Mouse (Mus musculus) v-Abl transformed pro-B cells (cell line): Measurements from ENCODE around the gene Trex2.
"Not testable (repeated sequence)": the region's sequence is repeated elsewhere in the genome, so short reads cannot be mapped to it uniquely, and the experiment has no call there.

ENCODE experiments used
- in situ Hi-C, 2 experiments: fragments of 400-800 bp; cut with MboI; formaldehyde crosslinking; loops; one replicate each; pipeline ENCODE4 v1.15.1; 2025; ENCODE audit not compliant: unreplicated experiment in 2 of 2

Trex2 gene

DNA sequence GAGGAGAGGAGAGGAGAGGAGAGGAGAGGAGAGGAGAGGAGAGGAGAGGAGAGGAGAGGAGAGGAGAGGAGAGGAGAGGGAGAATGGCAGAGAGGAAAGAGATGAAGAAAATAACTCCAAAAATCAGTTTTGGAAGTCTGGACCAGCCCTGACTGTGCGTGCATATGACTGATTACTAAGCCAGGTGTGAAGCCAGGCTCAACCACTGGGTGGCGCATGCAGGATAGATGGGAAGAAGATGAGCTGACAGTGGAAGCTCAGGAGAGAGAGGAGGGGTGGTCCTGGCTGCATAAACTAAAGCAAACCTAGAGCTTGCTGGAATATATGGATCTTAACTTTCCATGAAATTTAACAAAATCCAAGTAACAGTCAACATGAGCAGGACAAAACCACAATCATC, 16.8 kb upstream of the Trex2 start:
- in situ Hi-C loops = loop anchor here (10.0 to 25.0 kb wide), 3 partner anchors 203 to 963 kb away; partner anchors contain the start of genes Pnck (in 1 of the 2) and Slc6a8 (in 1 of the 2)

DNA sequence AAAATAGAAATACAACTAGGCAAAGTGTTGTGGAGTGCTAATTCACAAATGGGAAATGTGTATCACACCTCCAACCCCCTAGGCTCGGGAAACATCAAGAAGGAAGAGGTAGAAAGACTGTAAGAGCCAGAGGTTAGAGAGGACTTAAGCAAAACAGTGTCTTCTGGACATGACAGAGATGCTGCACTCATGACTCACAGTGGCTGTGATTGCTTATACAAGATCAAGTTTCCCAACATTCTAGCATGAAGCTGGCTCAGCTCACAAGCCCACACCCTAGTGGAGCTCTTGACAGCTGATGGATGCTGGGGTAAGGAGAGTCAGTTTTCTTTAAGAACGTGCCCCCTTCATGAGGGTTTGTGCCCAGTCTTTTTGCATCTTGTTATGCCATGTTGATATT, 6.3 kb upstream of the Trex2 start:
- in situ Hi-C loops = loop anchor here (10.0 to 25.0 kb wide), 3 partner anchors 53 to 429 kb away; partner anchors contain the start of gene Pnma3 (in 1 of the 2)

DNA sequence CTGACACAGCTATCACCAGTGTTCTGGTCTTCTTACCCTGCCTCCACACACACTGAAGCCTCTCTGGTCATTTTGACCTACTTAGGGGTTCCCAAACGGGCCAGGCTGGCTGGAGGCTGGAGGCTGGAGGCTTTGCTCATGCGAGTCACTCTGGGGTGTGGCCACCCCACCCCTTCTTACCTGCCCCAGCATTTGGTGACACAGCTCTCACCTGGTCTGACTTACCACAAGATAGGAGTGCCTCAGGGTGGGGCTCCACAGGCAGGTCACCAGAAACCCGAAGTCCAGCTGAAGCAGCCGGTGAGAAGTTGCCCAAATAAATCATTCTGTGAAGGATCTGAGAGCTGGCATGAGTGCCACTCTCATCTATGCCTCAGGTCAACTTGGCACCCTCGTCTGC, 2.3 kb downstream of the Trex2 start:
- in situ Hi-C loops = loop anchor here (10.0 to 25.0 kb wide), 3 partner anchors 118 to 421 kb away; partner anchors contain the start of gene Pnma3 (in 1 of the 2)

DNA sequence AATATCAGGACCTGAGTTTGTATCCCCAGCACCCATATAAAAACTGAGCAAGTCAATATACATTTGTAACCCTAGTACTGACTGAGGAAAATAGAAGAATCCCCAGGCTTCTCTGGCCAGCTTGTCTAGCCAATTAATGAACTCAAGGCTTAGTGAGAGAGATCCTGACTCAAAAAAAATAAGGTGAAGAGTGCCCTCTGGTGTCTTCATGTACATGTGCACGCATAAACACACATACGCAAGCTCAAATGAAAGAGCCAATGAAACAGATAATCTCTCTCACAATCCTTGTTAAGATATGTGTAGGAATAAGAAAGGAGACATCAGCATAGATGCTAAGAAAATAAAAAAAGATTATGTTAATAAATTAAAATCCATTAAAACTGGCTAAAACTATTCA, 5.1 kb downstream of the Trex2 start:
- in situ Hi-C loops = loop anchor here (10.0 to 25.0 kb wide), 3 partner anchors 115 to 418 kb away; partner anchors contain the start of gene Pnma3 (in 1 of the 2)

DNA sequence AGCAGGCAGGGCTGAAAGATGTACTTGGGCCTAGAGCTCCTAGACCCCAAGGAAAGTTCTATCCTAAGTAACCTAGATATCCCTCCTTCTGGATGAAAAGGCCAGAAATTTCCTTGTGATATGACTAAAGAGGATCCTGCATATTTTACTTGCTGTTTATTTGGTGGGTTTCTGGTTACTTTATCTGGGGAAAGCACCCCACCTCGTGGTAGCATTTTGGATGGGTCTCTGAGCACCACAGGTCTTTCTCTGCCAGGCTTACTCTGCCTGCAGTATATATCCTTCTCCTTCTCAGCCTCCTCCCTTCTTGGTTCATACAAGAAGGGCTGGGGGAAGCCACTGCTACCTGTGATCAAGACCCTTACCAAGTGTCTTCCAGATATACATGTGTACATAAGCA, 22.4 kb downstream of the Trex2 start:
- in situ Hi-C loops = no loop called here

DNA sequence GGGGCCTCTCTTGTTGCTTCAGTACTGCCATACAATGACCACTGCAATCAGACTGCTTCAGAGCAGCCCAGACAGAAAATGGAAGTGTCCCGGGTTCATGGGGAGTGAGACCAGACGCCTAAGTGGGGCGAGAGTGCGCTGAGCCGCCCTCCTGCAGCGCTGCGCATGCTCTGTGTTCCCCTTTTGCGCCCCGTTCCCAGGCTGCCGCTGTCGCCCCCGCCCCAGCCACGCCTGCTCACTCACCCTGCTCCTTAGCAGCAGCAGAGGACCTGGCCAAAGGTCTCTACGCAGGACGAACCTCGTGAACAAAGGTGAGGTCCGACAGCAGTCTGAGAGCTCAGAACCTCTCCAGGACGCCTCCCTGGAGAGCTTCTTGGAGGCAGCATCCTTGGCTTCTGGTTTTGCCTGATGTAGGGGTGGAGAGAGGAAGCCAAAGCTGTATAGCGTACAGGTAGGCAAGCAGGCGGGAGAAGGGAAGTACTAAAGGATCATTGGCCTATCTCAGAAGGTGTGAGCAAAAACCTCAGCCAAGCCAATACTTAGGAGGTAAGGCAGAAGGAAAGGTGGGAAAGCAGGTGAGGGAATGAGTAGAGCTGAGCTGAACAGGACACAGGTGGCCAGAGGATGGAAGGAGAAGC, 24.1 kb downstream of the Trex2 start, which contains the start of gene Zfp92:
Gene Zfp92, plus strand, starts transcription at position 217 of the 638 bp plus-strand sequence.
- in situ Hi-C loops = no loop called here

DNA sequence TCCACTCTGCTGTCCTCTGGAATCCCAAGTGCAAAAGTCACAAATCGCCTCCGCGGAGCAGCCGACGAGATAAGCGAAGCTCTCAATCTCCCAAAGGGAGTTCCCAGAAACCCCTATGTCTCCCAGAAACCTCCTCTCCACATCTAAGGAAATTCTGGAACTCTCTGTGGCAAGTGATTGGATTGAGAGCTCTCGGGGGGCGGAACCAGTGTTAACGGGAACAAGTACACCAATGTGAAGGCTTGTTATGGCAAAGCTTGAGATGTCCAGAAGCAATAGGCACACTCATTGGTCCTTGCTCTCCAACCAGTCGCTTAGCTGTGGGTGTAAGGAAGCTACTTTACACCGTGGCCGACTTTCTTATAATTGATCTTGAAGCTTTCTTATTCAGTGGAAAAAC, 33.5 kb downstream of the Trex2 start:
- in situ Hi-C loops = no loop called here

DNA sequence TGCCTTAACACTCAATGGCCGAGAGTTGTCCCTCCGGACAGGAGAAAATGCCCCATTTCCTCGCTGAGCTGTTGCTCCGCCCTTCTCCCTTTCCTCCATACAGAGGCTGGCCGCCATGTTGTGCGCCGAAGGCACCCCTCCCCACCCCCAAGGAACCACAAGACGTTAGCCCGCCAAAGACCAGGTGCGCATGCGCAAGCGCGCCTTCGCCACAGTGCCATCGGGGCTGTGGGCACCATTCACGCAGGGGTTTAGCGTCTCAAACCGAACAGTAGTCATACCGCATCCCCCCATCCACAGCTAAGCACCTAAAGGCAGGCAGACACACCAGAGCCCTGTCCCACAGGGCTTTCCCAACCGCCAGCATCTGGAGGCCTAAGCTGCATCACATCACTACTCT, 34.2 kb downstream of the Trex2 start:
- in situ Hi-C loops = no loop called here

DNA sequence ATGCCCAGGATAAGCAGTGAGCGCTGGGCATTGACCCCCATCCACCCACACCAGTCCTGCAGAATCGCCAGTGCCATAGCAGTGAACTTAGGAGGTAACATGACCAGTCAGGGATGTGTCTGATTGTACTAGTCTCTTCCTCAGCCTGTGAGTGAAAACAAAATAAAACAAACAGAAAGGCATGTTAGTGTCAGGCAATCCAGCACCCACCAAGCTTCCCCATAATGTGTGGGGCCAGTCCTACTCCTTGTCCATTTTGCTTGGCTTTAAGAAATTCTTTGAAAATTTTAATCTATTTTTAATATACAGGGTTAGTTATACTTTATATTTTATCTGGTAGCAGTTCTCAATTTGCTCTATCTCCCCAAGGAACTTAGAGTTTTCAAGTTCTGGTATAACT, 36.5 kb downstream of the Trex2 start, which contains the start of gene Gm18336:
Gene Gm18336, minus strand, starts transcription at position 101 of the 400 bp plus-strand sequence.
- in situ Hi-C loops = not testable (repeated sequence)

DNA sequence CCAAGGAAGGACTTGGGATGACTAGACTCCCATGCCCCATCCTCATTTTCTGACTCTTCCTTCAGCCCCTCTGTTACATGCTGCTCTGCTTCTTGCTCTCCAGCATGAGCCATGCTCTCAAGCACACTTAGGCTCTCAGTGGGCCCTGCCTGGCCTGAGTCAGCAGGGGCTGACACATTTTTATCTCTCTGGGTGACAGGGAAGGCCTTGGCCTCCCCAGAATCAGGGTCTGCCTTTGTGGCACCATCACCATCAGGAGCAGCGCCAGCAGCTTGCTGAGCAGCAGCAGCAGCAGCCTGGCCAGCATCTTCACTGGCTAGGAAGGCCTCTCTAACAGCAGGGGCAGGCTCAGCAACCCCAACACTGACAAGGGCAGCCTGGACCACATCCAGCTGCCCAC, 38.7 kb downstream of the Trex2 start:
- in situ Hi-C loops = no loop called here

DNA sequence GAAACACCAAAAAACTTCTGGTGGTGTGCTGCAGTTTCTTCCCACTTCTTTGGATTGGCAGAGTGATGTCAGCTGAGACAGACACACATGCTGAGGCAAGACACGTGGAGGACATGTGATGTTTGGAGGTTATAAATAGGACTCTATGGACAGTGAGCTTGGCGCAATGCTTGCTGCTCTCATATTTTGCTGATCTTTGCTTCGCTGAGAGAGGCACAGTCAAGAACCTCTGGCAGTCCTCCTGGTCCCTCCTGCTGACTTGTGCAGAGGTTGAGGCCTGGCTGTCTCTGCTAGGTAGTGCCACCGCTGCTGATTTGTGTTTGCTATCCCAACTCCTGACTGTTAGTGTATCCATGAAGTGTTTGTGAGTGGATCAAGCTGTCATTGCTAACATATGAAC, 43.7 kb downstream of the Trex2 start:
- in situ Hi-C loops = no loop called here

DNA sequence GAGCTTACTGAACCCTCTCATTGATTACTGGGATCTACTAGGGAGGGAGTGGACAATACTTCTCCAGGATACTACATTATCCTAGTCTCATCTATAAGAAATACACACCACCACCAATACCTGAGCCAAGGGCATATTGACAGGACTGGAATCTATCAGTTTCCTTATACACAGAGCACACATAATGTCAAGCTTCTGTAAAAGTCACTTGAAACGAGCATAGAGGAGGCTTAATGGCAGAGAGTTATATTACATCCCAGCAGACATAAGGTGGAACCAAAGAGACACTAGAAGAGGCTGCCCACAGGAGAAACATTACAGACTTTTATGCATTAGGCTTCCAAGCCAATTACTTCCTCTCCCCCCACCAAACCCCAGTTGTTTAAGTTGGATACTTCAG, 50.2 kb downstream of the Trex2 start:
- in situ Hi-C loops = no loop called here

DNA sequence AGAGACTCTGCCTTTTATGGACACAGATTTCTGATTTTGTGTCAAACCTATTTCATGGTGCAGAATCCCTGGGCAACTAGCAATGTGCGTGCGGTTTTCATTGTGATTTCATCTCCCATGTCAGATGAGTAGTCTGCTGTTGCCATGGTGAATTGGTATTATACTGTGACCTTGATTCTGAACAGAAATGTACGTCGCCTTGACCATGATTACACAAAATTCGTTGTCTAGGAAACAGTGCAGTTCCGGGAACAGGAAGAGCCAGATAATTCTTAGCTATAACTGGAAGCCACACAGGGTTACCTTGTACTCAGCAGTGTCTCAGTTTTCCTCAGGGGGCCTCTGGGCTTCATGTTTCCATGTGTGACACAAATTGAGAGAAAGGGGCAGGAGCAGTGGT, 50.7 kb downstream of the Trex2 start:
- in situ Hi-C loops = no loop called here
